Mouse (Mus musculus): ENCODE measurements at regions not wholly inside any gene's neighbourhood (a gene's known extent, or its start where the extent isn't known, plus 50 kb on each side); places are given as distances from the start of the nearest gene placed in this dataset.
"Not testable (repeated sequence)": the region's sequence is repeated elsewhere in the genome, so short reads cannot be mapped to it uniquely, and the experiment has no call there.

- ATAC-seq, result no peak
Observed at GRCm38 (mm10) chr13:111905213-111905701, 96.5 kb upstream of the Map3k1 start.

DNA sequence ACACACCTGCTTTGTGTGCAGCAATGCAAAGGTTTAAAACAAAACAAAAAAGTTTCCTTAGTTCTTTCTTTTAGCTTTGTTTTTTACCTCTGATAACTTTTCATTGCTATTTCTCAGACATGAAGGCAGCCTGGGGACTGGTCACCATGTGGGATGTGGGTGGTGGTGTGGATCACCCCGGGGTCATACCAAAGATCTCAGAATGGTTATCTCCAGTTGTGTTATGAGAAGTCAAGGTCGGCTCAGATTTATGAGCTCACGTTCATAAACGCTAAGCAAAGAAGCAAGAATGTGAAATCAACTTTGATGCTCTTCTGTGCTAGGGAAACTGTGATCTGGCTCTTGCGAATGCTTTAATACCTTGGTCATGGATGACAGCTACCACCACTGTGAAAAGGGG, 102.3 kb upstream of the Map3k1 start:
- no peak for ATAC-seq

GRCm38 (mm10) chr13:111911661-111912312, 103.0 kb upstream of the Map3k1 start:
- no peak for ATAC-seq

- ATAC-seq, result no peak
Observed at GRCm38 (mm10) chr13:111914348-111914913, 105.6 kb upstream of the Map3k1 start.

- not testable (repeated sequence) for ATAC-seq
Observed at GRCm38 (mm10) chr13:111919417-111919816, 110.6 kb upstream of the Map3k1 start.

DNA sequence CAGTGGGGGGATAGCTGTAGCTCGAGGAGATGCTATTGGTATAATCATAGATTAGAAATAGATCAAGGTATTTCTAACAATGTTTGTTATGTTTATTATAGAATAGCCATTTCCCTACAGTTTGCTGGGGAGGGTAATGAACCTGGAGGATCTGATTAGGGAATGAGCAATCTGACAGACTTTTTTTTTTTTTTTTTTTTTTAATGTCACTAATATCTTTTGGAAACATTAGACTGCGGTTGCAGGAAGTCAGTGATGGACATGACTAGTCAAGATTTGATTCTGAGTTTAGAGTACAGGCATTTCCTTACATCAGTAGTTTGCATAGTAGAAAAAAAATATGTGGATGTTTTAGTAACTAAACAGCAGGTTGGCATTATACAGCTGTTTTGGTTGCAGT, 111.7 kb upstream of the Map3k1 start:
- no peak for ATAC-seq

- ATAC-seq, result no peak
Observed at GRCm38 (mm10) chr13:111921142-111922035, 112.6 kb upstream of the Map3k1 start.

GRCm38 (mm10) chr13:111925349-111925748, 116.6 kb upstream of the Map3k1 start:
- no peak for ATAC-seq

DNA sequence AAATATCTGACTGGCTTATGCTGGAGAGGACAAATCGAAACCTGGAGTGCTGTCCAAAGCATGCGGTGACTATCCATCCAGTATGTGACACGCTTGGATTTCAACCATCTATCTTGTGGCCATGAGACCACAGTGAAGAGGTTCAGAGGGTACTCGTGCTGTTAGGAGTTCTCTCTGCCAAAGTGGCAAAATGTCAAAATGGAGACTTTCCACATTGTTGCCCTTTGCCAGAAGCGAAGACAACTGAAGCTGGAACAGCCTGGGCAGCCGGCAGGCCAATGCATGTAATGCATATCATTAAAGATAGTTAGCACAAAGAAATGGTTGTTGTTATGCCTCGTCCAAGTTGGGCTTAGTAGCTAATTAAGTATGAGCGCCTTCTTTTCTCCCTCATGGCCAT, 118.0 kb upstream of the Map3k1 start:
- no peak for ATAC-seq

DNA sequence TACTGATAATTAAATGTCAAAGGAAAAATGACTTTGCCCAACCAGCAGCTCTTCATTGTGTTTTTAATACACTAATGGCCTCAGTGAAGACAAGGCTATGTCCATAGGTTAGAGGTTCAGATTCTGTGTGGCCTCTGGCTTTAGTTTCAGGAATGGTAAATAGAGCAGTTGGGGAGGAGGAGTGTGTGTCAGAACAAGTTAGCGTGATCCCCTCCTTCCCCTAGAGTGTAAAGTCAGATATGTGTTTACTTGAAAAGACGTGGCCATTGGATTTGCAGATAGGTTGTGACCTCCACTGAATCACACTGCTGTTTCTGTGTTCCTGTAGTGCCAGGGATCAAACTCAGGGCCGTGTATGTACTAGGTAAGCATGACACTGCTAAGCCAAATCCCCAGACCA, 118.7 kb upstream of the Map3k1 start:
- no peak for ATAC-seq

- ATAC-seq, result no peak
Observed at GRCm38 (mm10) chr13:111928636-111929544, 120.1 kb upstream of the Map3k1 start.

- ATAC-seq, result no peak
Observed at GRCm38 (mm10) chr13:111929908-111930307, 121.1 kb upstream of the Map3k1 start.

GRCm38 (mm10) chr13:111932464-111932863, 123.7 kb upstream of the Map3k1 start:
- no peak for ATAC-seq

DNA sequence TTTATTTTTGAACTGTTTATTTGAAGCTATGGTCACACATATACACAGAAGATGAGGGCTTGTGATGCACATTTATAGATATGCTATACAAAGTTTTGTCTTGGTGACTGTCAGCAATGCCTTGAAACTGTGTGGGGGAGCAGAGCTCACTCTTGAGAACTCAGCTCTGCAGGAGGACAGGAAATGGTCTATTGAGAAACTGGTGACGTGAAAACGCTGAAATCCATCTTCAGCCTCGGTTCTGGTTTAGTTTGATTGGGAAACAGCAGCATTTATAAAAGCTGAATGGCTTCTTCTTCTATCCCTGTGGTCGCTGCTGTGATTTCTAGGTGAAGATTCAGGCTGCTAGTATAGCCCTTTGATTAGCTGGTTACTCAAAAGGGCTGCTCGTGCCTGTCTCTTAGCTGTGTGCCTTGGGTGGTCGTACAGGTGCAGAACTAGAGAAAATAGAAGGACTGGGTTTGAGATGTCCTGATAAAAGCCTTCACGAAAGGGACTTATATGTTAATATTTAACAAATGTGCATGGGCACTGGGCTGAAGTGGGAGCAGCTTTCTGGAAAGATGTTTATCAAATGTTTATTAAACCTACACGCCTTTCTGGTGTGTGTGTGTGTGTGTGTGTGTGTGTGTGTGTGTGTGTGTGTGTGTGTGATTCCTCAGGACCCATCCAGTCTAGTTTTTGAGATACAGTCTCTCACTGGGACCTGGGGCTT, 124.9 kb upstream of the Map3k1 start:
- no peak for ATAC-seq

- ATAC-seq, result peak; percentile 65
Observed at GRCm38 (mm10) chr13:111935721-111936080, 126.9 kb upstream of the Map3k1 start.

GRCm38 (mm10) chr13:111936081-111936857, 127.5 kb upstream of the Map3k1 start:
- peak; percentile 84 for ATAC-seq

GRCm38 (mm10) chr13:111936983-111937382, 128.2 kb upstream of the Map3k1 start:
- ATAC-seq, result no peak

DNA sequence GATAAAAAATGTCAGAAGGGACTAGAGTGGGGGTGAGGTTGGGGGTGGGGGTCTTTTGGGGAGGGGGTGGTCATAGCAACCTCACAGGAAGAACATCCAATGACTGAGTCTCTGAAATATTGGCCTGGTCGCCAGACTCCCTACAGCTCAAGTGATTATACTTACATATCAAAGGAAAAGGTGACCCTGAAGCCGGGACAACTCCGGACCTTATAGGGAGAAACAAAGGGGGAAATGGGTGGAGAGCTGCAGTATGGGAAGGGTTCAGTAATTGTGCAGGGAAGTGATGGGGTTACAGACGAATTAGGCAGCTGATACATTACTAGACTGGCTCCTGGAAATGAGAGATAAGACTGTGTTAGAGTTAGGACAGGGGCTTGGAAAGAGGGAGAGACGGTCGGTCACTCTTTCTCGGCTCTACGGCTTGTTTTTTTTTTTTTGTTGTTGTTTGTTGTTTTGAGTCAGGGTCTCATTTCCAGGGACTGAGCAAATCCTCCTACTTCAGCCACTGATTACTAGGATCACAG, 130.2 kb upstream of the Map3k1 start:
- no peak for ATAC-seq

DNA sequence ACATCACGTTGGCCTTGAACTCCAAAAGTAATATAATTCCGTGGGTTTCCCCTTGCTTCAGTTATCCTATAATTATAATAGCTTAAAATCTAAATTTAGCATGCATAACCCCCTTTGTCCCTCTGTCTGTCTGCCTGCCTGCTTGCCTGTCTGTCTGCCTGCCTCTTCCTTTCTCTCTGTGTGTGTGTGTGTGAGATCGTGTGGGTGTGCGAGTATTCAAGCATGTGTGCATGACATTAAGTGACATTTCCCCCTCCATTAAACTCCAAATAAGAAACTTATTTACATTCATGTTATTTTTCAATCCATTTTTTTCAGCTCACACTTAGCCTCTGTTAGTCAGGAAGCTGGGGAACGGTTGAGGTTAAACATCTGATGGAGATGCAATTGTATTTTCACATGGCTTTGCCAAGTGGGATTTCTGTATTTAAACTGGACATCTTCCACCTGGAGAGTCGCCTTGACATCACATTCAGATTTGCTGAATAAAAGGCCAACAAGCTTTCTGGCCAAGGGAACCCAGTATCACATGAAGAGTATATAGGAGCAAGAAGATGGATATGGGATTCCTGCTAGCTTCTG, 130.8 kb upstream of the Map3k1 start:
- no peak for ATAC-seq

GRCm38 (mm10) chr13:111940275-111940674, 131.5 kb upstream of the Map3k1 start:
- no peak for ATAC-seq
